In genomic region chr9:77943316-77943715, GRCm38 (mm10) we compare ENCODE assay signal across 22 mouse cellular contexts.
"Had no signal": no experiment of that assay in that cellular context is flagged by ENCODE, and none has a peak within 500 bp of the region (broad histone marks: within the 10 kb centered on the region; RNA-seq: fewer than 3 reads in every experiment).

No protein-coding gene starts in this region.

- H3K4me3 ChIP-seq: kidney, embryonic 15.5 days; layer of hippocampus, adult 2 months; limb, embryonic 10.5 days; limb, embryonic 13.5 days; liver, embryonic 12.5 days; liver, embryonic 15.5 days; lung, embryonic 15.5 days; midbrain, embryonic 12.5 days; midbrain, embryonic 15.5 days; myocyte; neural tube, embryonic 13.5 days; stomach, embryonic 15.5 days had no signal

- H3K9ac ChIP-seq: kidney, embryonic 15.5 days; limb, embryonic 13.5 days; liver, embryonic 12.5 days; liver, embryonic 15.5 days; lung, embryonic 15.5 days; midbrain, embryonic 12.5 days; midbrain, embryonic 15.5 days; neural tube, embryonic 13.5 days; stomach, embryonic 15.5 days had no signal

- H3K27ac ChIP-seq: kidney, embryonic 15.5 days; layer of hippocampus, adult 2 months; limb, embryonic 10.5 days; limb, embryonic 13.5 days; liver, embryonic 12.5 days; liver, embryonic 15.5 days; lung, embryonic 15.5 days; macrophage; midbrain, embryonic 12.5 days; midbrain, embryonic 15.5 days; neural tube, embryonic 13.5 days; stomach, embryonic 15.5 days had no signal

- DNase-seq: kidney, adult 11 months; kidney, adult 8-10 months; kidney, postnatal 10 days; layer of hippocampus, adult 9-11 months; lung, postnatal 14 days; retina, postnatal 1 day; right cerebral cortex, postnatal 25 days; spleen, adult 18-20 months; thymus, postnatal 25 days had no signal

- H3K9me3 ChIP-seq: kidney, embryonic 15.5 days; limb, embryonic 10.5 days; limb, embryonic 13.5 days; liver, embryonic 12.5 days; liver, embryonic 15.5 days; lung, embryonic 15.5 days; midbrain, embryonic 12.5 days; midbrain, embryonic 15.5 days; neural tube, embryonic 13.5 days; stomach, embryonic 15.5 days had no signal

- H3K36me3 ChIP-seq: kidney, embryonic 15.5 days; liver, embryonic 12.5 days; liver, embryonic 15.5 days; lung, embryonic 15.5 days; midbrain, embryonic 12.5 days; midbrain, embryonic 15.5 days; neural tube, embryonic 13.5 days; stomach, embryonic 15.5 days had no signal

- ATAC-seq: liver, embryonic 12.5 days; midbrain, embryonic 15.5 days had no signal

- H3K4me2 ChIP-seq: kidney, embryonic 15.5 days; limb, embryonic 13.5 days; liver, embryonic 12.5 days; liver, embryonic 15.5 days; lung, embryonic 15.5 days; midbrain, embryonic 12.5 days; midbrain, embryonic 15.5 days; neural tube, embryonic 13.5 days; stomach, embryonic 15.5 days had no signal

- H3K27me3 ChIP-seq: kidney, embryonic 15.5 days; limb, embryonic 13.5 days; liver, embryonic 12.5 days; liver, embryonic 15.5 days; lung, embryonic 15.5 days; midbrain, embryonic 12.5 days; midbrain, embryonic 15.5 days; neural tube, embryonic 13.5 days; stomach, embryonic 15.5 days had no signal
